Mouse (Mus musculus) midbrain, postnatal 0 days (tissue): ENCODE data around the gene Itih5. TPM values are rescaled to one million over a fixed set of nuclear protein-coding genes. Genes with fewer than 3 reads are reported as not detected.

ENCODE experiments used
- ATAC-seq: fragments of 200-750 bp; cut with Nextera tagmentation; 2 replicates; pipeline ENCODE4 v1.8.0; 2017; ENCODE audit warnings: moderate number of reproducible peaks, mild to moderate bottlenecking, moderate TSS enrichment, moderate library complexity; ENCODE audit not compliant: low FRiP score
- DNase-seq: peaks from one replicate; pipeline ENCODE4 v3.0.0-alpha.2; 2015; ENCODE audit warnings: low spot score
- H3K27ac ChIP-seq: fragments of 300-500 bp; sonication (generic); 2 replicates; pipeline ENCODE4 v1.5.1; 2014; ENCODE audit warnings: low read depth, mild to moderate bottlenecking, low read length, mixed read lengths
- H3K27me3 ChIP-seq: fragments of 300-500 bp; sonication (generic); 2 replicates; pipeline ENCODE4 v1.6.1; 2014; ENCODE audit warnings: low read length, control low read depth, mixed read lengths; ENCODE audit not compliant: insufficient read depth
- H3K36me3 ChIP-seq: fragments of 300-500 bp; sonication (generic); 2 replicates; pipeline ENCODE4 v1.6.1; 2014; ENCODE audit warnings: low read length, control low read depth, mixed read lengths; ENCODE audit not compliant: insufficient read depth
- H3K4me1 ChIP-seq: fragments of 300-500 bp; sonication (generic); 2 replicates; pipeline ENCODE4 v1.6.1; 2014; ENCODE audit warnings: mild to moderate bottlenecking, control low read depth, antibody characterized with exemption, low read length, mixed read lengths; ENCODE audit not compliant: insufficient read depth
- H3K4me2 ChIP-seq: fragments of 300-500 bp; sonication (generic); 2 replicates; pipeline ENCODE4 v1.6.1; 2014; ENCODE audit warnings: low read depth, mild to moderate bottlenecking, low read length, mixed read lengths; ENCODE audit not compliant: poor library complexity, severe bottlenecking
- H3K4me3 ChIP-seq: fragments of 300-500 bp; sonication (generic); 2 replicates; pipeline ENCODE4 v1.5.1; 2014; ENCODE audit warnings: low read depth, mild to moderate bottlenecking, low read length, moderate library complexity
- H3K9ac ChIP-seq: fragments of 300-500 bp; sonication (generic); replicated peaks from 2 replicates; pipeline ENCODE4 v1.6.1; 2014; ENCODE audit warnings: mild to moderate bottlenecking, low read length, moderate library complexity, mixed read lengths; ENCODE audit not compliant: poor library complexity, severe bottlenecking
- H3K9me3 ChIP-seq: fragments of 300-500 bp; sonication (generic); 2 replicates; pipeline ENCODE4 v1.6.1; 2016; ENCODE audit warnings: low read length, control low read depth
- CTCF ChIP-seq: IDR thresholded peaks from 2 replicates; pipeline ENCODE4 v1.5.1; 2016; ENCODE audit warnings: antibody characterized with exemption, mild to moderate bottlenecking
- WGBS: fragments of 180-500 bp; shearing (Covaris S2); extraction: QIAGEN DNeasy Blood & Tissue Kit; methylation state at CpG from one replicate; pipeline ENCODE4 v1.1.7; 2014; 5-methylcytosine and 5-hydroxymethylcytosine counted together
- polyA plus RNA-seq: library from polyadenylated mRNA; unstranded; fragments of >200 nt; fragmentation: Nextera tagmentation; extraction: Ambion mirVana; gene quantifications from 2 replicates; pipeline ENCODE4 v1.2.1, GENCODE M21; 2015
- total RNA-seq: library from RNA; depleted of rRNA; stranded (reverse); fragments of >200 nt; gene quantifications from 2 replicates; pipeline ENCODE4 v1.2.3, GENCODE M21; 2014; rRNA removed

Itih5 gene
- total RNA-seq (18.3 and 19.6 TPM in 2 replicates), polyA plus RNA-seq (10.2 and 11.0 TPM in 2 replicates)

- WGBS, result 8% methylated on average over 27 of the region's 27 CpGs
- H3K4me3 ChIP-seq, result peak within 1 kb of the TSS; percentile 29
- DNase-seq (peak; percentile 32), ATAC-seq (0 out of 2 replicates have a peak, but pooled peaks have one; percentile 58)
- H3K4me2 ChIP-seq, result peak within 1 kb of the TSS; percentile 62
- TF ChIP-seq CTCF, result no peak
- no peaks in the 10 kb centered on the region for H3K36me3 ChIP-seq
- no peaks in the 10 kb centered on the region for H3K4me1 ChIP-seq
- no peak within 1 kb of the TSS for H3K9ac ChIP-seq
- no peaks in the 10 kb centered on the region for H3K27me3 ChIP-seq
- no peaks in the 10 kb centered on the region for H3K9me3 ChIP-seq
- no peak within 1 kb of the TSS for H3K27ac ChIP-seq
These were observed at the start of gene Itih5 for GRCm38 (mm10) chr2:10153201-10154075. TSS of gene Itih5 (plus strand) at chr2:10153571.

- WGBS, result 77% methylated on average over 6 of the region's 6 CpGs
- no peaks in the 10 kb centered on the region for H3K4me1 ChIP-seq
- no peaks in the 10 kb centered on the region for H3K27me3 ChIP-seq
- ATAC-seq (no peak), DNase-seq (no peak)
- no peak overlapping the region for H3K9ac ChIP-seq
- H3K4me3 ChIP-seq, result no peak overlapping the region
- H3K27ac ChIP-seq, result no peak overlapping the region
- H3K4me2 ChIP-seq, result no peak overlapping the region
- no peaks in the 10 kb centered on the region for H3K36me3 ChIP-seq
- no peaks in the 10 kb centered on the region for H3K9me3 ChIP-seq
- no peak for TF ChIP-seq CTCF
These were observed 44.7 kb upstream of the Itih5 start for GRCm38 (mm10) chr2:10108535-10109189.

- H3K4me3 ChIP-seq, result no peak overlapping the region
- ATAC-seq, result no peak
- no peak for DNase-seq
- H3K27me3 ChIP-seq, result no peaks in the 10 kb centered on the region; the same call in 1 of the 2 replicates
- H3K9me3 ChIP-seq, result no peaks in the 10 kb centered on the region
- H3K36me3 ChIP-seq, result no peaks in the 10 kb centered on the region
- H3K27ac ChIP-seq, result no peak overlapping the region
- no peaks in the 10 kb centered on the region for H3K4me1 ChIP-seq
- H3K9ac ChIP-seq, result no peak overlapping the region
- 60% methylated on average over 1 of the region's 1 CpGs for WGBS
- no peak for TF ChIP-seq CTCF
- no peak overlapping the region for H3K4me2 ChIP-seq
These were observed 34.6 kb upstream of the Itih5 start for GRCm38 (mm10) chr2:10118751-10119150.

GRCm38 (mm10) chr2:10119276-10119675 lies 34.1 kb upstream of the Itih5 start:
- H3K9ac ChIP-seq, result no peak overlapping the region
- no peak for ATAC-seq

GRCm38 (mm10) chr2:10121826-10122225 lies 31.5 kb upstream of the Itih5 start:
- TF ChIP-seq CTCF, result no peak
- 71% methylated on average over 3 of the region's 3 CpGs for whole genome bisulfite sequencing
- no peaks in the 10 kb centered on the region for H3K9me3 ChIP-seq
- no peak overlapping the region for H3K9ac ChIP-seq
- no peak for ATAC-seq
- H3K27me3 ChIP-seq, result no peaks in the 10 kb centered on the region; the same call in 1 of the 2 replicates
- no peak for DNase-seq
- no peaks in the 10 kb centered on the region for H3K4me1 ChIP-seq
- no peak overlapping the region for H3K27ac ChIP-seq
- no peak overlapping the region for H3K4me2 ChIP-seq
- no peak overlapping the region for H3K4me3 ChIP-seq
- H3K36me3 ChIP-seq, result no peaks in the 10 kb centered on the region

More at GRCm38 (mm10) chr2:10119276-10119675, 34.1 kb upstream of the Itih5 start:
- Histone ChIP-seq H3K9me3 (no peaks in the 10 kb centered on the region), H3K27ac (no peak overlapping the region), H3K4me1 (no peaks in the 10 kb centered on the region), H3K4me3 (no peak overlapping the region), H3K4me2 (no peak overlapping the region), H3K27me3 (no peaks in the 10 kb centered on the region; the same call in 1 of the 2 replicates), H3K36me3 (no peaks in the 10 kb centered on the region)
- DNase-seq, result no peak
- 85% methylated on average over 8 of the region's 8 CpGs for WGBS
- no peak for TF ChIP-seq CTCF

- H3K9ac ChIP-seq, result no peak overlapping the region
- H3K27me3 ChIP-seq, result no peaks in the 10 kb centered on the region; the same call in 1 of the 2 replicates
- no peaks in the 10 kb centered on the region for H3K9me3 ChIP-seq
- no peak for TF ChIP-seq CTCF
- no peak overlapping the region for H3K27ac ChIP-seq
- no peak for DNase-seq
- WGBS, result 94% methylated on average over 4 of the region's 4 CpGs
- no peaks in the 10 kb centered on the region for H3K4me1 ChIP-seq
- no peak for ATAC-seq
- H3K4me2 ChIP-seq, result no peak overlapping the region
- H3K36me3 ChIP-seq, result no peaks in the 10 kb centered on the region
- no peak overlapping the region for H3K4me3 ChIP-seq
These were observed 27.2 kb upstream of the Itih5 start for GRCm38 (mm10) chr2:10126122-10126521.
